Mouse (Mus musculus) bone marrow, adult 2 months (tissue): ENCODE results near the gene Akr1e1.

Experiments used
- CTCF ChIP-seq: fragments of 200-500 bp; IDR thresholded peaks from 2 replicates; pipeline ENCODE4 v1.5.1; 2011; ENCODE audit warnings: low read length, control low read depth; ENCODE audit not compliant: control insufficient read depth, insufficient read depth
- POLR2A ChIP-seq: fragments of 200-500 bp; IDR thresholded peaks from 2 replicates; pipeline ENCODE4 v1.6.1; 2011; ENCODE audit warnings: low read depth, mild to moderate bottlenecking, control low read depth, low read length, borderline replicate concordance; ENCODE audit not compliant: control insufficient read depth

GRCm38 (mm10) chr13:4658346-4658745 is 49.4 kb upstream of the Akr1e1 start:
- TF ChIP-seq POLR2A, result no peak
- TF ChIP-seq CTCF, result no peak
